Mouse (Mus musculus): ENCODE measurements around the gene Prss36.

DNA sequence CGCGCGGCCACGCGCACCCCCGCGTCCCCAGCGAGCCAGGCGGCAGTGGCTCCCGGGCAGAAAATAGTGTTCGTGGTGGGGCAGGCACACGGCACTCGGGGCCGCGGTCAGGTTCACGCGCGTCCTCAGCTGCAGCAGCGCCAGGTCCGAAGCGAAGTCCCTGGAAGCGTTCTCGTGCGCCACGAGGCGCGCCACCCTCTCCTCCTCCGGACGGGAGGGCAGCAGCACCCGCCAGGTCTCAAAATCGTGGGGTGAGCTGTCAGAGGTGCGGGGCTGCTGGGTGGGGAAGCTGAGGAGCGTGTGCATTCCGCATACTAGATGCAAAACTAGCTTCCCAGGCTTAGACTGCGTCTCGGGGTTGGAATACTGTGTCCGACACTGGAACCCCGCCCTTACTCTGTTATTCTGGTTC lies 10.8 kb downstream of the Prss36 start:
- TF ChIP-seq CTCF (IDR thresholded peaks at IDR 0.05; ENCODE audit: low read depth): no peak
- no peak for TF ChIP-seq EP300 (IDR thresholded peaks at IDR 0.05; ENCODE audit: low read depth)

Data from liver, postnatal 0 days (tissue).